Mouse (Mus musculus) megakaryocyte, embryonic 14.5 days (primary cell): Measurements from ENCODE around the gene Clpx. TPM values are rescaled to one million over a fixed set of nuclear protein-coding genes. Genes with fewer than 3 reads are reported as not detected.
A peak's percentile ranks its signal among the peaks of the same experiment; 100 is the strongest.

Experiments
- H3K27me3 ChIP-seq: replicated peaks from 2 replicates; pipeline ENCODE3; 2012; ENCODE audit warnings: inconsistent platforms
- H3K36me3 ChIP-seq: replicated peaks from 2 replicates; pipeline ENCODE3; 2012; ENCODE audit warnings: low read length, inconsistent platforms, mixed read lengths
- H3K4me1 ChIP-seq: 2 replicates; pipeline ENCODE4 v1.6.1; 2012; ENCODE audit warnings: inconsistent platforms
- H3K4me3 ChIP-seq: replicated peaks from 2 replicates; pipeline ENCODE3; 2012; ENCODE audit warnings: moderate library complexity, mild to moderate bottlenecking, inconsistent platforms
- H3K9me3 ChIP-seq: 2 replicates; pipeline ENCODE4 v1.6.1; 2012; ENCODE audit warnings: inconsistent platforms
- FLI1 ChIP-seq: IDR thresholded peaks from 2 replicates; pipeline ENCODE4 v1.6.1; 2012; ENCODE audit warnings: low read length, inconsistent platforms, mixed read lengths
- GATA1 ChIP-seq: IDR thresholded peaks from 3 replicates; pipeline ENCODE4 v1.6.1; 2012; ENCODE audit warnings: mixed read lengths, low read length, inconsistent platforms, borderline replicate concordance
- polyA plus RNA-seq: library from polyadenylated mRNA; stranded (reverse); fragments of >175 nt; gene quantifications from 2 replicates; pipeline ENCODE4 v1.2.3, GENCODE M21; 2012; ENCODE audit warnings: low replicate concordance; ENCODE audit not compliant: insufficient read depth

Gene Clpx
- polyA plus RNA-seq, 1 experiment = 4.8 TPM

GRCm38 (mm10) chr9:65292421-65292820, 1.6 kb upstream of the Clpx start:
- H3K9me3 ChIP-seq = peaks cover 19% of the 10 kb centered on the region
- TF ChIP-seq FLI1 = no peak
- TF ChIP-seq GATA1 = no peak
- H3K4me3 ChIP-seq = peak overlapping the region; percentile 46
- H3K4me1 ChIP-seq = peaks cover 20% of the 10 kb centered on the region
- H3K36me3 ChIP-seq = peaks cover 10% of the 10 kb centered on the region
- no peaks in the 10 kb centered on the region for H3K27me3 ChIP-seq

GRCm38 (mm10) chr9:65293119-65293518, 941 bp upstream of the Clpx start:
- Histone ChIP-seq H3K36me3 (peaks cover 16% of the 10 kb centered on the region), H3K4me3 (peak overlapping the region; percentile 92), H3K4me1 (peaks cover 26% of the 10 kb centered on the region)

GRCm38 (mm10) chr9:65293580-65293972, 484 bp upstream of the Clpx start:
- Histone ChIP-seq H3K36me3 (peaks cover 16% of the 10 kb centered on the region), H3K4me1 (peaks cover 26% of the 10 kb centered on the region), H3K9me3 (peaks cover 11% of the 10 kb centered on the region)

More at GRCm38 (mm10) chr9:65293119-65293518, 941 bp upstream of the Clpx start:
- TF ChIP-seq FLI1 (no peak), GATA1 (no peak)
- H3K27me3 ChIP-seq = no peaks in the 10 kb centered on the region
- H3K9me3 ChIP-seq = peaks cover 14% of the 10 kb centered on the region

GRCm38 (mm10) chr9:65294716-65295378, 787 bp downstream of the Clpx start:
- Histone ChIP-seq H3K27me3 (no peaks in the 10 kb centered on the region), H3K36me3 (peaks cover 26% of the 10 kb centered on the region), H3K4me1 (peaks cover 30% of the 10 kb centered on the region), H3K9me3 (no peaks in the 10 kb centered on the region), H3K4me3 (peak overlapping the region; percentile 92)
- no peak for TF ChIP-seq GATA1
- TF ChIP-seq FLI1 = no peak

More at GRCm38 (mm10) chr9:65293580-65293972, 484 bp upstream of the Clpx start:
- TF ChIP-seq FLI1 = no peak
- TF ChIP-seq GATA1 = no peak
- Histone ChIP-seq H3K27me3 (no peaks in the 10 kb centered on the region), H3K4me3 (peak overlapping the region; percentile 92)

- Histone ChIP-seq H3K4me3 (no peak overlapping the region), H3K4me1 (peaks cover 30% of the 10 kb centered on the region), H3K9me3 (no peaks in the 10 kb centered on the region), H3K36me3 (peaks cover 44% of the 10 kb centered on the region), H3K27me3 (no peaks in the 10 kb centered on the region)
- TF ChIP-seq GATA1 = no peak
- TF ChIP-seq FLI1 = no peak
Observed at GRCm38 (mm10) chr9:65297056-65297455, 3.0 kb downstream of the Clpx start.

GRCm38 (mm10) chr9:65298761-65299160, 4.7 kb downstream of the Clpx start:
- Histone ChIP-seq H3K27me3 (no peaks in the 10 kb centered on the region), H3K9me3 (no peaks in the 10 kb centered on the region), H3K36me3 (peaks cover 61% of the 10 kb centered on the region), H3K4me1 (peaks cover 35% of the 10 kb centered on the region), H3K4me3 (no peak overlapping the region)
- TF ChIP-seq FLI1 (no peak), GATA1 (no peak)

- H3K4me3 ChIP-seq = no peak overlapping the region
- H3K4me1 ChIP-seq = peaks cover 42% of the 10 kb centered on the region
- no peaks in the 10 kb centered on the region for H3K9me3 ChIP-seq
- H3K27me3 ChIP-seq = no peaks in the 10 kb centered on the region
- peaks cover 69% of the 10 kb centered on the region for H3K36me3 ChIP-seq
- TF ChIP-seq FLI1 = no peak
- TF ChIP-seq GATA1 = no peak
Observed at GRCm38 (mm10) chr9:65299650-65300049, 5.6 kb downstream of the Clpx start.

- Histone ChIP-seq H3K9me3 (no peaks in the 10 kb centered on the region), H3K36me3 (peaks cover 83% of the 10 kb centered on the region), H3K4me1 (peaks cover 46% of the 10 kb centered on the region), H3K4me3 (no peak overlapping the region), H3K27me3 (no peaks in the 10 kb centered on the region)
- TF ChIP-seq FLI1 = no peak
- no peak for TF ChIP-seq GATA1
Observed at GRCm38 (mm10) chr9:65302327-65302983, 8.4 kb downstream of the Clpx start.

GRCm38 (mm10) chr9:65303586-65303985, 9.5 kb downstream of the Clpx start:
- peaks cover 40% of the 10 kb centered on the region for H3K4me1 ChIP-seq
- no peak overlapping the region for H3K4me3 ChIP-seq
- peaks cover 86% of the 10 kb centered on the region for H3K36me3 ChIP-seq
- H3K9me3 ChIP-seq = no peaks in the 10 kb centered on the region
- TF ChIP-seq FLI1 = no peak
- TF ChIP-seq GATA1 = no peak
- no peaks in the 10 kb centered on the region for H3K27me3 ChIP-seq

GRCm38 (mm10) chr9:65304300-65304699, 10.2 kb downstream of the Clpx start:
- Histone ChIP-seq H3K4me3 (no peak overlapping the region), H3K36me3 (peaks cover 89% of the 10 kb centered on the region), H3K27me3 (no peaks in the 10 kb centered on the region), H3K9me3 (no peaks in the 10 kb centered on the region), H3K4me1 (peaks cover 36% of the 10 kb centered on the region)
- TF ChIP-seq GATA1 (no peak), FLI1 (no peak)
